Mouse (Mus musculus) cerebellum, adult 2 months (tissue): Measurements from ENCODE around the gene Usp54.

Source experiments
- CTCF ChIP-seq: fragments of 200-500 bp; IDR thresholded peaks from 2 replicates; pipeline ENCODE4 v1.5.1; 2011; ENCODE audit warnings: low read depth, mild to moderate bottlenecking, control low read depth, low read length, moderate library complexity, borderline replicate concordance; ENCODE audit not compliant: insufficient read depth
- POLR2A ChIP-seq: fragments of 200-500 bp; IDR thresholded peaks from 2 replicates; pipeline ENCODE4 v1.6.1; 2011; ENCODE audit warnings: low read length, control low read depth, borderline replicate concordance; ENCODE audit not compliant: insufficient read depth

DNA sequence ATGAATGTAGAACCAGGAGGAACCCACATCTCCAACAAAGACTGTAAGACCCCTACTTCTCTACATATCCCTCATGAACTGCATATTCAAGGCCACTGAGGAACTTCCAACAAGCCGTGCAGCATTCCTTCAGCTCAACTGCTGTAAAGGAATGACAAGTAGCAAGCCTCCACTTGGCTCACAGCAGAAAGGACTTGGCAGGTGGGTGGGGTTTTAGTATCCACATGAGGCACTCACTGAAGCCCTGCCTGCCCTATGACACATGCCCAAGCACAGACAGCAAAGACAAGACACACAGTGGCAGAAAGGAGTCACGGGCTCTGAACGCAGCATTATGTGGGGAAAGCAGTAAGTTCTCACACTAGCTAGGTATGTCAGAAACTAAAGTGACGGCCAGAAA is 30.7 kb downstream of the Usp54 start:
- TF ChIP-seq CTCF (no peak), POLR2A (no peak)
